Mouse (Mus musculus) B cell, adult 2 months (primary cell): ENCODE results near the gene Lrrfip1.

Experiments
- DNase-seq, 2 experiments: peaks; one replicate each; pipeline ENCODE4 v3.0.0; 2022

Lrrfip1 gene

DNA sequence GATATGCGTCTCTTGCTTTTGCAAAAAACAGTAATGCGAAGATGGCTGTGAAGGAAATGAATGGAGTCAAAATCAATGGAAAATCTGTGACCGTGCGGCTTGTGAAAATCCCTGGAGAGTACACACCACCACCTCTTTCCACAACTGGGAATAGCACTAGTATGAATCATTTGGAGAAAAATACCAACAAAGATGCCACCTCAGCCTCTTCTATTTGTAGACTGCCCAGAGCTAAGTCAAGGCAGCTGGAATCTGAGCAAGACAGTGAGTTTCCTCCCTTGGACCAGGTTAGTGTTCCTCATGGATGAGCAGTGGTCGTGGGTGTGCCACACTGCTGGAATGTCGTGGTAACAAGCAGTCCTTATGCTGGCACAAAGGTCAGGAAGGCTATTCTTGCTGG is 168.3 kb downstream of the Lrrfip1 start:
- no peak for DNase-seq

DNA sequence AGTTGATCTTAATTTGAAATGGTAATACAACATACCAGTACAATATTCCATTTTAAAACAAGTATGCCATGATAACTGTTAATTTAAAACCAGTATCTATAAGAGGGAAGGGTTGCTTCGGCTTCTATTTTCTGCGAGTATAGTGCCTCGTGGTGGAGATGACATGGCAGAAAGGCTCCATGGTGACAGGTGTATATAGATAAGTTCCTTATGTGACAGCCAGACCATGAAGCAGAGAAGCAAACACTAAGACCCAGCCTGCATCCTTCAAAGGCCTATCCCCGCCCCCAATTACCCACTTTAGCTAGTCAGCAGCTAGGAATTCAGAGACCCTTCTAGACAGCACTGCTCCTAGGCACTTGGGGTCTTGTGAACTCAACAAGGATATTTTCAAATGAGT is 170.6 kb downstream of the Lrrfip1 start:
- no peak for DNase-seq

DNA sequence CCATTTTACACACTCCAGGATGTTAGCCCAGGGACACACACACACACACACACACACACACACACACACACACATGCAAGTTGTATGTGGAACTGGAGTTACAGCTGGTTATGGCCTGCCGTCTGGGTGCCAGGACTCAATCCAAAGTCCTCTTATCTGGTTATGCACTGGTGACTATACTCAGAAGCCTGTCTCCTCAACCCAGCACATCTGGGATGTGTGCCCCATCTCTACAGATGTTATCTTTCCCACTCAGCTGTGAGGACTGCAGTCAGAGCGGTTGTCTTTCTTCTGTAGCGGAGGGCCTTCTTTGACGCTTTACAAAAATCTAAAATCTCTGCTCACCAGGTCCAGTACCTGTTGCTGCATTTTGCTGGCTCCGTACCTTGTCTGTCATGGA is 176.3 kb downstream of the Lrrfip1 start:
- DNase-seq: no peak

DNA sequence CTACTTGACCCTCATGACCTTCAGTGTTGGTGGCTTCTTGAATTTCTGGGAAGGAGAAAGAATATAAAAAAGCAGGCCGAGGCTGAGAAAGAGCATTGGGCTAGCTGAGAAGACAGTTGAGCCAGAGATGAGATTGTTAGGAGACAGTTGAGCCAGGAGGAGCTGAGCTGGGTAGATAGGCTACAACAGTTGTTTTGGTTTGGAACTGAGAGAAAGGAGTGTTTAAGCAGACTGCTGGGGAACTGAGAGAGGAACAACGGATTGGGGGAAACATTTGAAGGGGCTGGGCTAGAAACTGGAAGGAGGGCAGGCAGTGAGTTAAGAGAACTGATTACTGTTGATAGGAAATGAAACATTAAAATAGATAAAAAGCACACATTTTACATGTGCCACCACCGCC is 177.5 kb downstream of the Lrrfip1 start:
- DNase-seq: no peak

DNA sequence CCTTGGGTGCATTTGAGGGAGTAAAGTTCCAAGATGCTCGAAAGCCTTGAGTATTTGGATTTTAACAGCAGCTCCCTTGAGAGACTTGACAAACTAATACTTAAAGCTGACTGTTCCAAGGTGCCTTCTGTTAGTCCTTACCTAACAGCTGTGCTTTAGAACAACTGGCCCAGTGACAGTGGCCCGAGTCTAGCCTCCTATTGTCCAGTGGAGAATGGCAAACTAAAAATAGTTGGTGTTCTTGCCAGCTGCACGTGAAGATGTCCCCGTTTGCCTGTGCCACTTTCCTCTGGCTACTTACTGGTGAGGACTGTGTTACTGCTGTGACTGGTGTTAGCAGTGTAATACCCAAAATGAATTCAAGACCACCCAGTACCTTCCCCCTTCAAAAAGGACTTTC is 178.3 kb downstream of the Lrrfip1 start:
- no peak for DNase-seq
